Mouse (Mus musculus) bone marrow macrophage, adult 2 months (primary cell): Measurements from ENCODE around the gene Myl10. TPM values are rescaled to one million over a fixed set of nuclear protein-coding genes. Genes with fewer than 3 reads are reported as not detected.

ENCODE experiments used
- H3K27ac ChIP-seq: 2 replicates; pipeline ENCODE4 v1.5.1; 2012; ENCODE audit warnings: low read depth, low read length; ENCODE audit not compliant: insufficient read depth
- H3K4me1 ChIP-seq: 2 replicates; pipeline ENCODE4 v1.6.1; 2012; ENCODE audit warnings: low read length; ENCODE audit not compliant: control insufficient read depth, insufficient read depth
- H3K4me3 ChIP-seq: 2 replicates; pipeline ENCODE4 v1.5.1; 2012; ENCODE audit warnings: mild to moderate bottlenecking, low read length, moderate library complexity; ENCODE audit not compliant: insufficient read depth
- CTCF ChIP-seq: IDR thresholded peaks from 2 replicates; pipeline ENCODE4 v1.5.1; 2012; ENCODE audit warnings: low read depth, mild to moderate bottlenecking, low read length, moderate library complexity
- POLR2A ChIP-seq: IDR thresholded peaks from 2 replicates; pipeline ENCODE4 v1.6.1; 2012; ENCODE audit warnings: mild to moderate bottlenecking, low read depth, low read length, borderline replicate concordance
- polyA plus RNA-seq: library from polyadenylated mRNA; stranded (reverse); fragments of >200 nt; gene quantifications from 2 replicates; pipeline ENCODE4 v1.2.4, GENCODE M21; 2012; ENCODE audit not compliant: missing spikeins, insufficient read depth, insufficient read length

Gene Myl10
- polyA plus RNA-seq, 1 experiment = not detected

GRCm38 (mm10) chr5:136703751-136704150 lies 10.8 kb downstream of the Myl10 start:
- TF ChIP-seq CTCF = peak; percentile 26; the same call in 1 of the 2 replicates
- TF ChIP-seq POLR2A = no peak
- no peak overlapping the region for H3K4me3 ChIP-seq
- peaks cover 4% of the 10 kb centered on the region for H3K4me1 ChIP-seq
- no peak overlapping the region for H3K27ac ChIP-seq

GRCm38 (mm10) chr5:136704151-136704550 lies 11.2 kb downstream of the Myl10 start:
- no peak overlapping the region for H3K27ac ChIP-seq

GRCm38 (mm10) chr5:136705532-136705931 lies 12.6 kb downstream of the Myl10 start:
- Histone ChIP-seq H3K4me3 (no peak overlapping the region), H3K27ac (no peak overlapping the region), H3K4me1 (peaks cover 4% of the 10 kb centered on the region)
- TF ChIP-seq CTCF (peak; percentile 49), POLR2A (no peak)

More at GRCm38 (mm10) chr5:136704151-136704550, 11.2 kb downstream of the Myl10 start:
- H3K4me1 ChIP-seq = peaks cover 4% of the 10 kb centered on the region
- no peak for TF ChIP-seq POLR2A
- no peak for TF ChIP-seq CTCF
- H3K4me3 ChIP-seq = no peak overlapping the region

GRCm38 (mm10) chr5:136706803-136707202 lies 13.9 kb downstream of the Myl10 start:
- TF ChIP-seq POLR2A (no peak), CTCF (peak; percentile 45; the same call in 1 of the 2 replicates)
- no peak overlapping the region for H3K27ac ChIP-seq
- peaks cover 4% of the 10 kb centered on the region for H3K4me1 ChIP-seq
- no peak overlapping the region for H3K4me3 ChIP-seq

DNA sequence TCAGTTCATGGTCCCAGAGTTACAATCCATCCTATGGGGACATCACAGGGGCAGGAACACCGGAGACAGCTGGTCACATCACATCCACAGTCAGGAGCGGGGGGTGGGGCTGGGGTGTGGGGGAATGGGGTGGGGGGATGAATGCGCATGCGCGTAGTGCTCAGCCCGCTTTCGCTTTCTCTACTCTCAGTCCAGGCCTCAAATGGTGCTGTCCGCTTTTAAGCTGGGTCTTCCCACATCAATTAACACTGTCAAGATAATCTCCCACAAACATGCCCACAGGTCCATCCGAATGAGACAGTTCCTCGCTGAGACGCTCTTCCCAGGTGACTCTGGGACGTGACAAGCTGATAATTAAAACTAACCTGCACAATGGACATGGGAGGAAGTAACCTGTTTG lies 15.2 kb downstream of the Myl10 start:
- no peaks in the 10 kb centered on the region for H3K4me1 ChIP-seq
- H3K4me3 ChIP-seq = no peak overlapping the region
- no peak overlapping the region for H3K27ac ChIP-seq
- TF ChIP-seq CTCF = no peak
- TF ChIP-seq POLR2A = no peak

DNA sequence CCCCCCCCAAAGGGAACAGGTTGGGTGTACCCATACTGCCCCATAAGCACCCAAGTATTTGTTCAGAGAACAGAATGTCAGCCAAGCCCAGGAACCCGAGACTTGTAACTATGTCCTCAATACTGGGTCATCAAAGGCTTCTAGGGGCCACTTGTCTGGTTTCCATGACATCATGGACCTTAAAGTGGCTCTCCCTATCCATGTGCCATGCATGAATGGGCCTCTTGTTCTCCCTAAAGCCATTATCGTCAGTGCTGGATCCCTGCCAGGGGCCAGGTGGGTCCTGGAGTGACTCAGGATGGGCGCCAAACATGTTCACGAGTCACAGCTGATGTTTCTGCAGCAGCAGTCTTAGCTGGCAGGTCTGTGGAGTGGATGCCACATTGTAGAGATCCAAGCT lies 17.8 kb downstream of the Myl10 start:
- Histone ChIP-seq H3K4me3 (no peak overlapping the region), H3K4me1 (no peaks in the 10 kb centered on the region), H3K27ac (no peak overlapping the region)
- TF ChIP-seq CTCF (no peak), POLR2A (no peak)

GRCm38 (mm10) chr5:136714232-136714875 lies 21.4 kb downstream of the Myl10 start:
- H3K4me3 ChIP-seq = no peak overlapping the region
- no peak overlapping the region for H3K27ac ChIP-seq
- H3K4me1 ChIP-seq = no peaks in the 10 kb centered on the region
- TF ChIP-seq POLR2A (no peak), CTCF (no peak)

- TF ChIP-seq POLR2A (no peak), CTCF (peak; percentile 46; the same call in 1 of the 2 replicates)
- H3K4me1 ChIP-seq = no peaks in the 10 kb centered on the region
- no peak overlapping the region for H3K27ac ChIP-seq
- H3K4me3 ChIP-seq = no peak overlapping the region
Observed at GRCm38 (mm10) chr5:136714879-136715278, 21.9 kb downstream of the Myl10 start.

GRCm38 (mm10) chr5:136716696-136717572 lies 24.0 kb downstream of the Myl10 start:
- Histone ChIP-seq H3K4me1 (no peaks in the 10 kb centered on the region), H3K4me3 (no peak overlapping the region), H3K27ac (no peak overlapping the region)
- no peak for TF ChIP-seq POLR2A
- TF ChIP-seq CTCF = no peak

DNA sequence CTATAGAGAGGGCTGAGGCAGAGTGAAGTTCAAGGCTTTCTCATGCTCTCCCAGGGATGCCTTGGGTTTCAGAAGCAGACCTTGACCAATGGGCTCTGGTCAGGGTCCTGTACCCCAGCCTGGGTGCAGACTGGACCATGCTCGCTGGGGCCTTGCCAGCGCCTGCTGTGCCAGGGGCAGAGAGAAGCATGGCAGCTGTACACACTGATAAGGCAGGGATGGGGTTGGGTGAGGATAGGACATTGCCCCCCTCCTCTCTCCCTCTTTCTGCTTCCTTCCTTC lies 24.6 kb downstream of the Myl10 start:
- no peaks in the 10 kb centered on the region for H3K4me1 ChIP-seq
- no peak overlapping the region for H3K27ac ChIP-seq
- H3K4me3 ChIP-seq = no peak overlapping the region
- TF ChIP-seq CTCF (no peak), POLR2A (no peak)
